Mouse (Mus musculus): ENCODE measurements around the gene Slc35e1.

Gene Slc35e1

DNA sequence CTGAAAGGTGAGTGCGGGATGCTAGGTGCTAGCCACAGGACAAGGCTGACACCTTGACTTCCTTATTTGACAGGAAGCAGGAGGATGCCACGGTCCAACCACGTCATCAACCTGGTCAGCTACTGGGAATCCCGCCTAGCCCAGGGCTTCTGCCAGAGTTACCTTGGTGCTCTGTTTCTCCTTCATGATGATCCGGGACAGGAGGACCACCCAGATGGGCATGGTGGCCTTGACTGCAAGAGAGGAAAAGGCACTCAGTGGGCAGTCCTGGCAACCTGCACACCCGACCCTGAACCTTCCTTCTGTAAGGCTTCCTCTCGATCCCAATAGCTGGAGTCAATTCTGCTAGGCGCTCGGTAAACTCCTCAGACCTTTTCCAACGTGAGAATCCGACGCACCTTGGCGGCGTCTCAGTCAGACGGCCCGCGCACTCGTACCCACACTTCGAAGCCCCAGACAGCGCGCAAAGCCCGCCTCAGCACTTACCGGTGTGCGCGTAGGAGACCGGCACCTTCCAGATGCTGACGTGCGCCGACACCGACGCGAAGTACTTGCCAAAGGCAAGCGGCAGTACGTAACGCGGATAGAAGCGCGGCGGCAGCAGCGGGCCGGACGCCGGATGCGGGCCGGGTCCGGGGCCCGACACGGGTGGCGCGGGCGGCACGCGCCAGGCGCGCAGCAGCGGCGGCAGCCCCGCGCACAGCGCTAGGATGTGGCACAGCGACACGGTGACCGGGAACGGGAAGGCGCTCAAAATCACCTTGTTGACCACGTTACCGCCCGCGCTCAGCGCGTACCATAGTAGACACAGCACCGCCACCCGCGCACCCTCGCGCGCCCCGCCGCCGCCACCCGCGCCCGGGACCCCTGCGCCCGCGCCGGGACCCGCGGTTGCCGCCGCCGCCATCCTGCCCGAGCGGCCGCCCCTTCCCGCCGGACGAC is at the start of gene Slc35e1:
TSS of gene Slc35e1 (minus strand) at position 935 of the 942 bp plus-strand sequence.
- no peak for DNase-seq (ENCODE audit: low spot score)

DNA sequence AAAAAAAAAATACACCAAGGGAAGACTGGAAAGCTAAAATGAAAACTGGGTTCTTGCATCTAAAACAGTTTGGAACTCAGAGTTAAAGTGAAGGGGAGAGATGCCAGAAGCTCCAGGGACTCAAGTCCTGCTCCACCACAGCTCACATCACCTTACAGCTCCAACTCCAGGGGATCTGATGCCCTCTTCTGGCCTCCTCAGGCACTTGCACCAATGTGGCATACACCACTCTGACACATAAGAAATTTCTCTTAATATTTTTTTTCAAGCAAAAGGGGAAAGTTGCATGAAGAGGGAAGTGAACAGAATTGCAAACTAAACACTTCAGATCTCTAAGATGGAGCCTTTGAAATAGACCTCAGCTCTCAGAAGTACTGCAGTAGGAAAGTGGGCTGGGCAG is 46.8 kb upstream of the Slc35e1 start:
- no peak for DNase-seq (ENCODE audit: low spot score)

DNA sequence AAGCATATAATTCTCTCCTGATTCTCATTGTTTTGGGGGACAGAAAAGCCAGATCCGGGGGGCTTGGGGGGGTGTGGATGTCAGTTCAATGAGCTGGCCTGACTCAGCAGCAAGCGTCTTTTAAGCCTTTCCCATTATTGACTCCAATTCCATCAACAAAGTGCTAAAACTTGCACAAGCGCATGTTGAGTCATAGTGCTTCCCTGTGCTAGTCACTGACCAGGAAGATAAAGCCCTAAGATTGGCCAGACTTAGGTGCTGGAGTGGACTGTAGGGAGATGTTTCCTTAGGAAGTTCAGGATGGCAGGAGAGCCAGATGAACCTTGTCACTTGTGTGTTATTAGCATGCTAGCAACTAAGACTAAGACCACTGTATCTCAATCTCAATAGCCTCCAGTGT is 42.5 kb upstream of the Slc35e1 start:
- DNase-seq (ENCODE audit: low spot score) = no peak

DNA sequence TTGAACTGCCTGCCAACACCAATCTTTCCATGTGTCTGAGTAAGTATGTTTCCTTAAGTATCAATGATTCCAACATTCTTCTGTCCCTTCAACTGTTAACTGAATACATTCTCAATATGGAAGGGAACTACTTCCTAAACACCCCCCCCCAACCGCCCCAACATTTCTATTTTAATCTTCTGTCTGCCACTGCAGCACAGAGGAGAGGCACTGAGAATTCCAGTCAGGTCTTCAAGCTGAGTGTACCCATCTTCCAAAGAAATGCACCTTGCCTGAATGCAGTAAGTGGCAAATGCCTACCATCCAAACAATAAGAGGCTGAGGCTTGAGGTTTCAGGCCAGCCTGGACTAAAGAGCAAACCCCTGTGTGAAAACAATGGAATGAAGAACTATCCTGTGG is 39.7 kb upstream of the Slc35e1 start:
- no peak for DNase-seq (ENCODE audit: low spot score)

DNA sequence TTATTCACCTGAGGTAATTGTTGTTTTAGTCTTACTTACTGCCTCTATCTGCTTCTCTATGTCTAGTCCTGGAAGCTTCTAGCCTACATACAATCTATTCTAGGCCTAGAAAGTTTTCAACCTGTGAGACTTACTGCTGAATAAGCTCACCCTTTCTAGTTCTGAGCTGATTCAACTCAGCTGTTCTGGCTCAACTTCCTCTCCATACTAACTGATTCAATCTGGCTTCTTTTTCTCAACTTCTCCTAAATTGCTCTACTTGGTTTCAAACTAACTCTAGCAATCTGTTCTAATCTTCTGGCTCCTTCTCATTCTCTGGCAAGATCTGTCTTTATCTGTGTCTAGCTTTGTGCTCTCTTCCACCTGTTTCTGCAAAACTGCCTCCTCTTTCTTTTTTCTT is 29.5 kb upstream of the Slc35e1 start:
- no peak for DNase-seq (ENCODE audit: low spot score)

DNA sequence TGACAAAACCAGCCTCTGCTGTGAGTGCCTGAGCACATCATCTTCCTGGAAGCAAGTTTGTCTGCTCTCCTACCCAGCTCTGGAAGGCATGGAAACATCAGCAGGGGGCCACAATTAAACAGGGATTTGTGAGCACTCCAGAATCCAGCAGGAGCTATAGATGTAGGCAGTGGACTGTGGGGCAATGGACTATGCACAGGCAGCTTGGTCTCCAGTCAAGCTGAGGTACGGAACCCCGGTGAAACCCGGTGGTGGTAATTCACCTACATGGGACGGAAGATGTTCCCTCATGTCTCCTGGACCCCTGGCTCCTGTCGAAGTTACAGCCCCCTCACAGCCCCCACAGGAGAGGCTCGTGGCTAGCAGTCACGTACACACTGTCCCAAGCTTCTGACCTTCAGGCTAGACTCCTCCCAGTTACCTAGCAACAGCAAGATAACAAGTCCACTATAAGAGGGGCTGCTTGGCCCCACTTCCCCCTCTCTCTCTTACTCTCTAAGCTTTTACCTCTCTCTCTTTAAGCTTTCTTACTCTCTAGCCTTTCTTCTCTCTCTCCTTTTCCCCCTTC is 25.1 kb upstream of the Slc35e1 start:
- DNase-seq (ENCODE audit: low spot score) = no peak

DNA sequence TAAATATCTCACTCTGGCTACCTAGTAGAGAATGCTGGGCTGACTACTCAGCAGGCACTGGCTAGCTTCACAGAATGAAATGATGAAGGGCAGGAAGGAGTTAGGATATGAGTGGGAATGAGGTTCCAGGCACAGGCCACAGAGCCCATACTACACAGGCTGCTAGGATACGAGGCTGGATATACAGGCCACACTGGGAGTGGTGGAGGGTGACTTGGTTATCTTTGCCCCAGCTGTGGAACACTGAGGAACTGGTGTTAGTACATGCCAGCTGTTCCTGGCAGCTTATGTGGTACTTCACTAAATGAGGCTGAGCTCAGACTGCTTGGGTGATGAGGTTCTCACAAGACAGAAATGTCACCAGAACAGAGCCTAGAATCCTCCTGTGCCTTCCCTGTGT is 20.7 kb upstream of the Slc35e1 start:
- no peak for DNase-seq (ENCODE audit: low spot score)

DNA sequence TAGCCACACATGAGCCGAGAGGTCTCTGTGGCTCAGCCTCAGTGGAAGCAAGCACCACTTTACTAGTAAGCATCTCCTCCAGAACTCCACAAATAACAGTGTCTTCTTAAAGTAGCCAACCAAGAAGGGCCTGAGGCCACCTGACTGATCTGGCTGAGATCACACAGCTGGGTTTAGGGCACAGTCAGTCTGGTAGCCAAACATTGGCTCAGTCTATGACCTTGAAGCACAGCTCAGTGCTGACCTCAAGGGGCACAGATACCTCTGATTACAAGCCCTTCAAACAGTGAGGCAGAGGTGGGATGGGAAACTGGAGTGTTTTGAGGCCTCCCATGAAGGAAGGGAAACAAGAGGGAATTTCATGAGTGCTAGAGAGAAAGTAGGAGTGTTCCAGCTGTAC is 20.2 kb upstream of the Slc35e1 start:
- no peak for DNase-seq (ENCODE audit: low spot score)

DNA sequence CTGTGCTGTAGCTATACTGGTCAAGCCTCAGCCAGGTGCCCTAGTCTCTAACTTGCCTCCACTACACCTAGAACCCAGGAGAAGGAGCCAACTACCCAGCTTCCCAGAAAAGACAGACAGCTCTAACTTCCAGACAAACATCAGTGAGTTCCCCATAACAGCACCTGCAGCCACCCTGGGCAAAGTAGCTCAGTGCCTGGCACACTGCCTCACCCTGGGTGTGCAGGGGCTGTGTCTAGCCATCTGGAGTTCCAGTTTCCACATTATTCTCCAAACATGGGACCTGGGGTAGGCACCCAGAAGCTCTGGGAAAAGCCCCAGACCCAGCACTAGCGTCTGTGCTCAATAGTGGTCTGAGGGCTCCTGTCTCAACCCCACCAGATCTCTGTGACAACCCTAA is 15.1 kb upstream of the Slc35e1 start:
- DNase-seq (ENCODE audit: low spot score) = no peak

DNA sequence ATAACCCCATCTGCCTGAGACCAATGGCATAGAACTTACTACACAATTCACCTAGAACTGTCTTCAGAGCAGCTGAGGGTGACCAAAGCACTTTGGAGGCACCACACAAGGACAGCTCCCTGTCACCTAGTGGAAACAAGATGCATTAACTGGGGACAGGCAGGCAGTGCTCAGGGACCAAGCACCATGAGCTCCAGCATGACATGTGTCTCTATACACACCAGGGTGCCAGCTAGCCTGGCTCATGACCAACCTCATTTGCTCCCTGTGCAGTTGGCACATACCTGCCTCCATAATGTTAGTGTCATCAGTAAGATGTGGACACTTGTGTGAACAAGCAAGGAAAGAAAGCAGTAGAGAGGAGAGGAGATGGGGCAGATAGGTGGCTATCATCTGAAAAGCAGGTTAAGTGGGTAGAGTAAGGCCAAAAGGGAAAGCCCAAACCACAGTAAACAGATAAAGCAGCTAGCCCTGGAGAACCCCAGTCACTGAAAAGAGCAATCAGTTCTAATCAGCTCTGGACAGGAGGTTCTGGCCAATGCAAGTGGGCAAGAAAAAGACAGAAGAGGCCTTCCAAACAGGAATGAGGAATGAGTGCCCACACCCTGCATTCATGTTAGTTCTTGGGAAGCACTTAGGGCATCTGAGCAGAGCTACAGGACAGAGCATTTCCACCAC is 12.4 kb upstream of the Slc35e1 start:
- no peak for DNase-seq (ENCODE audit: low spot score)

DNA sequence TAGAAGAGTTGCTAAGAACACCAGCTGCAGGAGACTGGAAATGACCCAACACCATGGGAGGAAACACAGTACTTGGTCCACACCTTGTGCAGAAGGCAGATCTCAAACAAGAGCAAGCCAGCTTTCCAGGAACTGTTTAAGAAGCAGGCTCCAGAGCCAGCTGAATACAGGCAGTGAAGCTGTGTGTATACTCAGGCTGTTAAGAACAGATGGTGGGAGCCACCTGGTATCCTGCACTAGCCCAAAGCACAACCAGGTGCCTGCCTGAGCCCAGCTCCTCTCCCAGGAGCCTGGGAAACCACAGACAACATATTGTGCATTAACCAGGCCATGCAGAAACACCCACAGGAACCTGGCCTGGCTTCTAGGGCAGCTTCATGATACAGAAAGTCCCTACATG is 11.7 kb upstream of the Slc35e1 start:
- peak; percentile 62 for DNase-seq (ENCODE audit: low spot score)

DNA sequence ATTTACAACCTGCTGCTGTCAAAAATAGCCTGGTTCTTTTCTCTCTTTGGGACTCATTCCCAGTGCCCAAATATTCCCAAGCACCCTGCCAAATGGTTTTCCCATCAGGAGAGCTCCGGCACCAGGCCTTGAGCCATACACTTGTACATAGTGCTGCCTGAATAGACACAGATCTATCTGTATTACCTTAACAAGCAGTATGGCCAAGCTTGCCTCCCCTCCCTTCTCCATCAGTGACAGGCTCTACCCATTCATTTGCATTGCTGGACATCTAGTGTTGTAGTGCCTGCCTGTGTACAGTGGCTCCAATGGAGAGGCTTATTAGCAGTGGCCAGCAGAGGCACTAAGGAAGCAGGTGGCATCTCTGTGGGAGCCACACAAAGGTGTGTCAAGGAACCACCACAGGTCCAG is 8.1 kb upstream of the Slc35e1 start:
- DNase-seq (ENCODE audit: low spot score) = no peak

DNA sequence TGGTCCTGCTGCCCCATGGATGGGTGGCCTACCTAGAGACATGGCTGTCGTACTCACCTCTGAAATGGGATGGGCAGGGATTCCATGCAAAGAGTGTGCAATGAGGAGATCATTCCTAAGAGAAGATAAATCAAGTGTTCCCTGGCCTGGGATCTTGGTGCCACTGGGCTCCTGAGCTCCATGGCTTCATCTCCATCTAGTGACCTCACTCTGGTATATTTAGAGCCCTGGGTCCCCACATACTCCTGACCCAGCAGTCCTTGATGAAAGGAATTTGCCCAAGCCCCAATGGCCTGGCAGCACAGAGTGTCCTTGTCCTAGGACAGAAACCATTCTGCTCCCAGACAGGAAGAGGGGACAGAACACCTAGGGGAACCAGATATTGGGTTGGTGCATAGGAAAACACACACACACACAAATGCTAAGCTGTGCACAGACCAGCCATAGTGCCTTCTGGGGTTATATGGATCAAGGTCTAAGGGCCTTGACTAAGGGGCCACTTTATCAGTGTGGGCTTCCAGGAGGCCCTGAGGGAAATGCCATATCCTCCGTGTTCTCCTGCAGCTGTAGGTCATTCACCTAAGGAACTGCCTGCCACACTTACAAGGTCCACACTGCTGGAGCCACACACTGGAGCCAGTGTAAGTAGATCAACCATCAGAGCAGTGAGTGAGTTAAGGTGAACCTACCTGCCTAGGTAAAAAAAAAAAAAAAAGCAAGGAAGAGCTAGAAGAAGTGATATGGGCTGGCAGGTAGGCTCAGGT is 7.3 kb upstream of the Slc35e1 start:
- no peak for DNase-seq (ENCODE audit: low spot score)

DNA sequence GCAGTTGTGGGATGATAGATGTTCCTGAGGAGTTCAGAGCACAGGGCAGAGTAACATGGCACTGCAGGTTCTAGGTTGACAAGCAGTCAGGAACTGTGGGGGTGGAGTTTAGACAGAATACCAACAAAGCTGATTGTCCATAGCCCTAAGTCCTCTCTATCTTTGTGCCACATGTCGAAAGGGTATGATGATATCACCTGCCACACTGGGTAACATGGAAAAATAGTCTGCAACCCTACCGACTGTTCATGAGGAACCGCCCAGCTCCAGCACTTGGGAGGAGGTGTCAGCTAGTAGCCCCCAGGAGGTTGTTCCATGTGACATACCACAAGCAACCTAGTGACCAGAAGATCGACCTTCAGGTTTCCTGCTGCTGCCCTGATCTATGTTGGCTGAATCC is 6.1 kb upstream of the Slc35e1 start:
- no peak for DNase-seq (ENCODE audit: low spot score)

DNA sequence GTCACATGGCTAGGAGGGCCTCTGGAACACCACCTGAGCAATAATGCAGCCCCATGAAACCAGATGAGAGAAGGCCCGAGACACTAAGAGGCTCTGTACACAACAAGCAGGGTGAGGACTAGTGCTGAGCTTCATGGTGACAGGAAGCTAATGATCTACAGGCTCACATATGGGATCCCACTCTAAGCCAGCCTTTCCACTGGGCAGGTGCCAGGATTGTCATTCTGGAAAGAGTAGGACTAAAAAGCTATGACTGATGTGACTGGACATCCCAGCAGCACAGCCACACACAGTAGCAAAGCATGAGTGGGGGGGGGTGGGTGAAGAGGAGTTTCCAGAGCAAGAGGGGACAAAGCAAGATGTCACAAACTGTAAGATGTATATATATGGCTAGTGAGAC is 5.5 kb upstream of the Slc35e1 start:
- DNase-seq (ENCODE audit: low spot score) = no peak

DNA sequence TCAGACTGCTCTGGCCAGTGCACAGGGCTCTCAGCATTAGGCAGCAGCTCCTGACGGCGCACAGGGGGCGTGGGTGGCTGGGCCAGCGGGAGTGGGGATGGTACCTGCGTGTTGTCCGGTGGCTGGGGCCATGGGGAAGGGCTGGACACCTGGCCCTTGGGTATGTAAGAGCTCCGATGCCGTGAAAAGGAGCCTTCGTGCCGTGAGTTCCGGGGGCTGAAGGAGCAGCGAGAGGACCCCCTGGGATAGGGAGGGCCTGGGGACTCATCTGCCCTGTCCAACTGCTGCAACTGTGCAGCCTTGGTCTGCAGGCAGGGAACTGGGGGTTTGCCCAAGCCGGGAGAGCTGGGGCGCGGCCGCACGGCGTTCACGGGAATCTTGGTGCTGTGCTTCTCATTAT is 3.8 kb upstream of the Slc35e1 start:
- no peak for DNase-seq (ENCODE audit: low spot score)

DNA sequence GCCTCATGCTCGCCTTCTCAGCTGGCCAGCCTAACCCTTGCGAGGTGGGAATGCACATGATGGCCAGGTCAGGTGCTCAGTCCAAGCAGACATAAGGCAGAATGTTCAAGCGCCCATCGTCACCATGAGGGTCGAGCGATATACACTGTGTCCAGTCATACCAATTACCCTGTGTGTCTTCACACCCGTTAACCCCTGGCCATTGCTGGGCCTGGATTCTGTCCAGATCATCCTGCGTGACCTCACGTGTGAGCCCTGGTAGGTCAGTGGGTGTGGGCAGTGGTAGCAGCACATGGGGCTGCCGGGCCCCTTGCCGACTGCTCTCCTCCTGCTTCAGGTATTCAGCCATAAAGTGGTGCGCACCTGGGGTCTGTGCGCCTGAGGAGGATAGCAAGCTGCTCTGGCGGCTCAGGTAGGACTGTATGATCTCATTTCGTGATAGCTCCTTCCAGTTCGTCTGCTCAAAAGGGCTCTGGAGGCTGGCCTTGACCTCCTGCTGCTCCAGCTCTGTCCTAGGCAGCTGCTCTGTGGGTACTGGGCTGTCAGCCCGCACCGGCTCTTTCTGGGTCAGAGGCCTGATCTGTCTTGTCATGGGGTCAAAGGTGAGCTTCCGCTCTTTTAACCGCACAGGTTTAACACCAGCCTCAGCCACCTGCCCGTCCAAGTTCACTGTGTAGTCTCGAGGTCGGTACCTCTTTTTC is 3.1 kb upstream of the Slc35e1 start:
- no peak for DNase-seq (ENCODE audit: low spot score)

DNA sequence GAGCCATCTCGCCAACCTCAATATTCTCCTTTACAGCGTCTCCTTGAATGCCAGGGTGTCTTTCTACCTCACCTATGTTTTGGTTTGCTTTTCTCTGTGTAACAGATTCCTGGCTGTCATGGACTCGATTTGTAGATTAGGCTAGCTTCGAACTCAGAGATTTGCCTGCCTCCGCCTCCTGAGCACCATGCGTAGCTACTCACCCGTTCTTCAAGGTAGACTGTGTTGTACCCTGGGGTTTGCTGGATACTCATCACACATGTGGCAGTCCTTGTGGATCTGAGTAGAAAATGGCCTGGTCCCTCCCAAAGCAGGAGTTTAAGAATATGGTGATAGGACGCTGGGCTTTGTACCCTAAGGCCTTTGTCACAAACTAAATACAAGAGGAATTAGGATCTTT is 967 bp upstream of the Slc35e1 start:
- DNase-seq (ENCODE audit: low spot score) = no peak

DNA sequence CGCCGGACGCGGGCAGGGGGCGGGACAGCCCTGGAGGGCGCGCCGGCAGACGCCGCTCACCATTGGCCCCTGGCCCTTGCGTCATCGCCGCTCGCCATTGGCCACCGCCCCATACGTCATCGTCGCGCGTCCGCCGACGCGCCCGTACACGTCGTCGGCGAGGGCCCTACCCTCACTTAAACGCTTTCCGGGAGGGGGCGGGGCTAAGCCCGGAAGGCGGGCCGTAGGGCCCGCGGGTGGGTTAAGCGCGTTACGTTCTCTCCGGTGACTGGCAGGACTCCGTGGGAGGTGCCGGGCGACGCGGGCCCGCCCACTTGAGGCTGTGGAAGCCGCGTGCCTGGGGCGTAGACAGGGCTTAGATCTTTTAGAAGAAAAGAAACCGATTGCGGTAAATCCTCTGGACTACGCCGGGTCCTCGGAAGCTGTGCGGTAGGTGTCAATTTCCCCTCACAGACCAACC is 238 bp upstream of the Slc35e1 start:
- peak; percentile 99 for DNase-seq (ENCODE audit: low spot score)

DNA sequence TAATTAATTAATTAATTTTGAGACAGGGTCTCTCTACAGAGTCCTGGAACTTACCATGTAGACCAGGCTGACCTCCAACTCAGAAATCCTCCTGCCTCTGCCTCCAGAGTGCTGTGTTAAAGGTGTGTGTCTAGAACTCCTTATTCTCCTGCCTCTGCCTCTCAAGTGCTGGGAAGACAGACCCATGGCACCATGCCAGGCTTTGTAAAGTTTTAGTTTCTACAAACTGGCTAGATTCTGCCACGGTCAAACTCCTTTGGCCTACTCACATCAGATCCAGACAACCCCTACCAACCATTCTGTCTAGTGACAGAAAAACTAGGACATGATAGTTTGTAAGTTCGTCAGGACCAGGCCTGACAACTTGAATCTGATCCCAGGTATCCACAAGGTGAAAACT is 1.4 kb downstream of the Slc35e1 start:
- no peak for DNase-seq (ENCODE audit: low spot score)

DNA sequence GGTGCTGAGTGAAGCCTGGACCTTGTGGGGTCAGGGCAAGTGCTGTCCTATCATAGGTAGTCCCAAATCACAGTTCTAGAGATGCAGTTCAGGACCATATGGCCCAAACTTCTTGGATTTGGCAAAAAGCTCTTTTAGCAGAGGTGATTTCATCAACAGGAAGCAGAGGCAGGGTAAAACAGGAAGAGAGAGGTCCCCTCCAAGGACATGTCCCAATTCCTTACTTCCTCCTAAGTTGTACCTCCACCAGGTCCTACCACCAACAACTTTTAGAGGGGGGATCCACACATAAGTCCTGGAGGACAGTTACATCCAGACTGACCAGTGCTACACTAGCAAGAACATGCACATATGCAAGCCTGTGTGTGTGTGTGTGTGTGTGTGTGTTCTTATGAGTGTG is 5.4 kb downstream of the Slc35e1 start:
- no peak for DNase-seq (ENCODE audit: low spot score)

Data from layer of hippocampus, adult 11-12 months (tissue).